Mouse (Mus musculus) right cerebral cortex, postnatal 36 days (tissue): Measurements from ENCODE around the gene Btbd1.

Source experiments
- DNase-seq, 2 experiments: peaks; one replicate each; pipeline ENCODE4 v3.0.0; 2022; ENCODE audit warnings: low spot score in 2 of 2, mixed read lengths in 1 of 2

The Btbd1 gene

GRCm38 (mm10) chr7:81788536-81788935 lies 40.7 kb downstream of the Btbd1 start:
- DNase-seq: no peak

GRCm38 (mm10) chr7:81777667-81778218 lies 51.5 kb downstream of the Btbd1 start:
- no peak for DNase-seq

DNA sequence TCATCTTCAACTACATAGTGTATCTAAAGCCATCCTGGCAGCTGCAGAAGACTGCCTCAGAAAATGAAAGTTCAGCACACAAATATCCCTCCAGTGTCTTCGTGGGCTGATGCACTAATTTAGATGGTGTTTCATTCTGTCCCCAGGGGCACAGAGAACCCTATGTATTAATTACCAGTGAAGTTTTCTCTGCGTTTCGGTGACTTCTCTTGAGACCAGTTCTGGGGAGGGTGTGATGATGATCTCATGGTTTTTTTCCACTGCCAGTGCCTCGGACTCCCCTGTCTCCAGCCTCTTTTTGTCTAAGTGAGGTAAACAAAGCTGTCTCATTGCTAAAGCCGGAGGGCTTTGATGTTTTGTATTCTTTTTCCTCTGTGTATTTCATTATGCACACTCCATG lies 53.9 kb downstream of the Btbd1 start:
- no peak for DNase-seq

GRCm38 (mm10) chr7:81772786-81773539 lies 56.3 kb downstream of the Btbd1 start:
- no peak for DNase-seq

- peak in 1 of 2 experiments; percentile 25 for DNase-seq
These were observed 66.0 kb downstream of the Btbd1 start for GRCm38 (mm10) chr7:81763110-81763845.

- peak; percentile 79 for DNase-seq
These were observed 66.8 kb downstream of the Btbd1 start, which contains the start of gene Ramac for GRCm38 (mm10) chr7:81762180-81763109. TSS of gene Ramac (plus strand) at chr7:81762925.

DNA sequence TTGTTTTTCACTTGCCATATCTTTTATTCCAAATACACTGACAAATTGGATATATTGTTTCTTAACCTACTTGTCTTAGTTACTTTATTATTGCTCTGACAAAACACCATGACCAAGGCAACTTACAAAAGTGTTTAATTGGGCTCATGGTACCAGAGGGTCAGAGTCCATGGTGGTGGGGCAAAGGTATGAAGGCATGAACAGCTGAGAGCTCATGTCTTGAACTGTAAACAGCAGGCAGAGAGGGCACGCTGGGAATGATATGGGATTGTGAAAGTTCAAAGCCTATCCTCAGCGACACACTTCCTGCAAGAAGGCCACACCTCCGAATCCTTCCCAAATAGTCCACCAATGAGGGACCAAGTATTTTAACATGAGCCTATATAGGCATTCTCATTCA lies 81.3 kb downstream of the Btbd1 start:
- no peak for DNase-seq

GRCm38 (mm10) chr7:81744145-81744544 lies 85.1 kb downstream of the Btbd1 start:
- DNase-seq: no peak
